Mouse (Mus musculus) splenic B cell, adult 2 months (primary cell): ENCODE measurements at regions not wholly inside any gene's neighbourhood (a gene's known extent, or its start where the extent isn't known, plus 50 kb on each side); places are given as distances from the start of the nearest gene placed in this dataset.

ENCODE experiments used
- DNase-seq: peaks from one replicate; pipeline ENCODE4 v3.0.0-alpha.2; 2011; ENCODE audit warnings: low read depth, low spot score
- H3K27me3 ChIP-seq: 2 replicates; pipeline ENCODE4 v1.6.1; 2012; ENCODE audit warnings: mild to moderate bottlenecking, low read length, moderate library complexity, mixed read lengths; ENCODE audit not compliant: control insufficient read depth, poor library complexity, insufficient read depth, severe bottlenecking
- H3K36me3 ChIP-seq: 2 replicates; pipeline ENCODE4 v1.6.1; 2012; ENCODE audit warnings: mild to moderate bottlenecking, low read length, moderate library complexity, mixed read lengths; ENCODE audit not compliant: control insufficient read depth, poor library complexity, insufficient read depth, severe bottlenecking

DNA sequence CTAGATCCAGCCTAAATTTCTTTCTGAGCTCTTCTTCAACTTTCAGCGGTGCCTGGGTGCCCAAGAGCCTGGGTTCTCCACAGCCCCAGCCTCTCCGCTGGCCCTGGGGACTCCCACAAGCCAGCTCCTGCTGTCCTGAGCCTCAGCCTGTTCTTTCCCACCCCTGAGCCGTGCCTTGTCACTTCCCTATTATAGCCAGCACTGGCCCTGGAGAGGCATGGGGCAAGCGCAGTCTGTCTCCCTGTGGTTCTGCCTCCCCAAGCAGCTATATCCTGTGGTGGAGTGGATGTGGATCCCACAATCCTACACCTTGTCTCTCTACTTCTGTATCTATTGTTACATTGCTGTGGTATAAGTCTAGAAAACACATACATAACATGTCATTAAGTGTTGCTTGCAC lies 128.6 kb upstream of the Hgf start:
- no peak for DNase-seq
- Histone ChIP-seq H3K27me3 (no peaks in the 10 kb centered on the region), H3K36me3 (no peaks in the 10 kb centered on the region)

DNA sequence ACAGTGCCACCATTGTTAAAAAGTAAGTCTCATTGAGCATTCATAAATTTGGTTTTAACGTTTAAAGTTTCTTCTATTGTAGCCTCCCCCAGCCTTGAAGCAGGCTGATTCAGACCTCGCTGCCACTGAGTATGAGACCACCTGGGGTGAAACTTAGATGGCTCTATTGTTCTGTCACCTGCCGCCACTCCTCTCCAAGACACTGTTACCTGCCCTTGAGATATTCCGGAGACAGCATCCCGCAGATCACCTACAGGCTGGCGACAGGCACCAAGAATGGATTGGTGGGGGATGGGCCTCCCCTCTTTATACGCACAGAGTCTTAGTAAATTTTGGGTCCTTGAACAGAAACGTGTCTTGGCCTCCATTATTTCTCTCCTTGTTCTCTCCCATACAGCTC lies 128.0 kb upstream of the Hgf start:
- Histone ChIP-seq H3K27me3 (no peaks in the 10 kb centered on the region), H3K36me3 (no peaks in the 10 kb centered on the region)
- no peak for DNase-seq

DNA sequence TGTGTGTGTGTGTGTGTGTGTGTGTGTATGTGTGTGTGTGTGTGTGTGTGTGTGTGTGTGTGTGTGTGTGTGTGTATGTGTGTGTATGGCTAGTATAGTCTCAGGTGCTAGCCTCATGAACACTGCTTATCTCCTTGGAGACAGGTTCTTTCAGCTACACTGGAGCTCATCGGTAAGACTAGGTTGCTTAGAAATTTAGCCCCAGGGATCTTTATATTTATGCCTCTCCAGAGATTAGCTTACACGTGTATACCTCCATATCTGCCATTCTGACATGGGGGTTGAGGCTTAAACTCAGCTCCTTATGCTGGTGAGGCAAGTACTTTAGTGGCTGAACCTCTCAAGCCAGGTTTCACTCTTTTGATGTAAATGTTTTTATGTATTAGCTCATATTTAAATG lies 127.0 kb upstream of the Hgf start:
- Histone ChIP-seq H3K36me3 (no peaks in the 10 kb centered on the region), H3K27me3 (no peaks in the 10 kb centered on the region)
- no peak for DNase-seq

DNA sequence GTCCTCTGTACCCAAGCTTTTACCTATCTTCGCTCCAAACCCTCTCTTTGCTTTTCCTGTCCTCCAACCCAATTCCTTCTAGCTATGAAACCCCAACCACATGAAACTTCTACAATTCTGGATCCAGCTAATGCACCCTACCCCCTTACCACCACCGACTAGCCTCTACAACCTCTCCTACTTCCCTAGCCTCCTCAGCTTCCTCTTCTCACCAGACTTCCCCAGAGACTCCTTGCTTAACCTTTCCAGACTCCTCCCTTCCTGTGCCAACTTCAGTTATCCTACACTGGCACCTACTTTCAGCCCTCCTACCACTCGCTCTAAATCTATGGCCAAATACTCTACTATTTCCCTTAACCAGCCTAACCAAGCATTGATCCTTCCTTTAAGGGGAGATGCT lies 118.7 kb upstream of the Hgf start:
- no peaks in the 10 kb centered on the region for H3K27me3 ChIP-seq
- no peaks in the 10 kb centered on the region for H3K36me3 ChIP-seq
- no peak for DNase-seq

DNA sequence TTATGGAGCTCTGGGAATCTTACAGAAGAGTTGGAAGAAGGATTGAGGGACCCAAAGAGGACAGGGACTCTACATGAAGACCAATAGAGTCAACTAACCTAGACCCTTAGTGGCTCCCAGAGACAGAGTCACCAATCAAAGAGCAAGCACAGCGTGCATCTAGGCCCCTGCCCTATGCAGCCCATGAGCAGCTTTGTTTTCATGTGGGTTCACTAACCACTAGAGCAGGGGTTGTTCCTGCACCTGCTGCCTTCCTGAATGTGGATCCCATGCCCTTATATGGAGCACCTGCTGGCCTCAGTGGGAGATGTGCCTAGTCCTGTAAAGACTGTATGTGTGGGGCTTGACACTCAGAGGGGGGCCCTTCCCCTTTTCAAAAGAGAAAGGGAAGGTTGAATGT lies 108.2 kb upstream of the Hgf start:
- Histone ChIP-seq H3K36me3 (no peaks in the 10 kb centered on the region), H3K27me3 (no peaks in the 10 kb centered on the region)
- DNase-seq = no peak

DNA sequence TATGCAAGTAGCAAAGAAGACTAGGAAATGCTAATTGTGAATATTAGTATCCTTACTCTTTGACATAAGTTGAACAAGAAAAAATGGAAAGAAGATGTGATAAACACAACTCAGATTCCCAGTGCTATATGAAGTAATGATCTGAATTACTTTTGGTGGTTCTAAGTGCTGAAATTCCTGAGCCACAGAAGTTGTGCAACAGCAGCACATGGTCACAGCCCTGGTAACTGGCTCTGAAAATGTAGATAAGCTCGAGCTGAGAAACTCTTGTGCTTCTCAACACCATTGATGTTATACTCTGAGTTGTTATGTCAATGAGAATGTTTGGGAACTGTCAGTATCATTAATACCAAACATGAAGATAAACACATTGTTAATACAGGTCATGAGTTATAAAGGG lies 106.3 kb upstream of the Hgf start:
- H3K36me3 ChIP-seq = no peaks in the 10 kb centered on the region
- no peak for DNase-seq
- no peaks in the 10 kb centered on the region for H3K27me3 ChIP-seq

DNA sequence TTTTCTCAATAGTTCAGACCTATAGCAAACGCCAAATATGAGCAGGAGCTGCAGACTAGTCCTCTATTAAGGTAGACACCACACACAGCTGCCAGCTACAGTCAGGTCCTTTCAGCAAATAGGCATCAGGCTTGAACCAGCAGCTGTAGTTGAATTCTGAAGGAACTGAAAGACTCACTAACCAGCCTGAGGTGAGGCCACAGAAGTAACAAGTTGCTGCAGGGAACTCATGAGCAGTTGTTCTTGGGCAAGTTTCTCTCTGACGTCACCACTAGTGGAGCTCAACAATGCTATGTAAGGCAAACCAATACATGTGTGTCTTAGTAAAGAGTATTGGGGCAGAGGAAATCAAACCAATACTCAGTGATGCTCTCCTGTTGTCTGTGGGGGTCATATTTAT lies 91.5 kb upstream of the Hgf start:
- Histone ChIP-seq H3K27me3 (no peaks in the 10 kb centered on the region), H3K36me3 (no peaks in the 10 kb centered on the region)
- DNase-seq = no peak

DNA sequence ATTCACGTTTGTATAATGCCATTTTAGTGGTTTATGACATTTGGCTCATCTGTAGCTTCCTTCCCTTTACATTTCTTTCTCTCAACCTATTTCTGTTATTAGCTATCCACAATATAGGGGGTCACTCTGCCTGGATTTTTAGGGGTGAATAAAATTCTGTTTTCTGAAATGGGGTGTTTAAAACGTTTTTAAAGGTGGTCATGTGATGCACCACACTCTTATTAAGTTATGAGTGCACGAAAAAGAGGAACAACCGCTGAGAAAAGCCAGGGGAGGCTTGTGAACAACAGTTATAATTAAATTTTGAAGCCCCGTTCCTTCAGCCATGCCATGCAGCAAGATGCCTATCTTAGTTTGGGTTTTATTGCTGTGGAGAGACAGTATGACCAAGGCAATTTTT lies 87.0 kb upstream of the Hgf start:
- no peaks in the 10 kb centered on the region for H3K36me3 ChIP-seq
- no peak for DNase-seq
- no peaks in the 10 kb centered on the region for H3K27me3 ChIP-seq

DNA sequence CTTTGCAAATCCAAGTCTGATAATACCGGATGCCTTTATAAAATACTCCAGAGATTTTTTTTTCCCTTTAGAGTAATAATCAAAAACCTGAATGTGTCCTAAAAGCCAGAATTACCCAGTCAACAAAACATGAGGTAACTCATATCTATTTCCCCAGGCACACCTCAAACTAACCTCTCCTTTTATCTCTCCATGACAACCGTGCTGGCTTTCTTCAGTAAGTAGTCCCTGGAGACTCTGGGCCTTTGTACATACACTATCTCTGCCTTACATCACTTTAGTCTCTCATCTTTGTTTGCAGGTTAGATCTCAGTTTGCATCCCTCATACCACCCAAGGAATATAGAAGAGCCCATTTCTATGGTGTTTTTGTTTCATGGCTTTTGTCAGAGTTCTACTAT lies 84.7 kb upstream of the Hgf start:
- Histone ChIP-seq H3K27me3 (no peaks in the 10 kb centered on the region), H3K36me3 (no peaks in the 10 kb centered on the region)
- DNase-seq = no peak

DNA sequence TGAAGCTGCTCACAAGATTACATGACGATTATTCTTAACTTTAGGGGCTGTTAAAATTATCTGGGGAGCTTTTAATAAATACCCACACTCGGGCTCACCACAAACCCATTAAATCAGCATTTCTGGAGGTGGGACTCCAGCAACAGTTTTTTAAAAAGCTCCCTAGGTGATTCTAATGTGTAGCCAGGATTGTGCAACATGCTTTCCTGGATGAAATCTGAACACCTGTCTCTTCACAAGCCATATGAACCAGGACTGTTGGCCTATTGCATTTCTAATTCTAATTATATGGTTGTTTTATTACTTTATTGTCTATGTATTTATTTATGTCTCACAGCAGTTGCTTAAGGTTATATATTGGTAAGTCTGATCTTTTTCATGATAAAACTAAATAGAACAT lies 84.1 kb upstream of the Hgf start:
- no peak for DNase-seq

DNA sequence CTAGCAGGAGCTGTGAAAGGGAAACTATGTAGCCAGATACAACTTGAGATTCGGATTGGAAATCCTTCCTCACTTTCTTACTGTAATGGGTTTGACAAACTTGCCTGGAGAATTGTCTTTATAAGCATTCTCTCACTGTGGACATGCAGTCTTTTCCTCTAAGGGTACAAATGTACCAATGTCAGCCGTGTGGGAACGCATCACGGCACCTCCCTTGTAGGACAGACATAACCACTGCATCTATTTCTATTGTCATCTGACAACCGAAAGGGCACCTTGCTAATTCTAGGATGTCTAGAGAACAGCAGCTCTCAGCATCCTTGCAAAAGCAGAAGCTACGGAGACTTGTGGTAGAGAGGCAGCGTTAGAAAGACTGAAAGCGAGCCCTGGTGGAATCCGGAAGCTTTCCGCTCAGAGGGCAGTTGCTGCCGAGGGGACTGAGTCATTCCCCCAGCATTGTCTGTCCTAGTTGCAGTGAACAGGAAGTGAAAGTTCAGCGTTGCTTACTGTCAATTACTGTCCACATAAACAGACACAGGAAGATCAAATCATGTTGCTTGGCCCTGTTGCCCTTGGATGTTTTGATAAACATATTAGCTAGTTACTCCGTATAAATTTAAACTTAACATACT lies 83.5 kb upstream of the Hgf start:
- Histone ChIP-seq H3K27me3 (no peaks in the 10 kb centered on the region), H3K36me3 (no peaks in the 10 kb centered on the region)
- peak; percentile 37 for DNase-seq

More for the DNA sequence above, 84.1 kb upstream of the Hgf start:
- Histone ChIP-seq H3K36me3 (no peaks in the 10 kb centered on the region), H3K27me3 (no peaks in the 10 kb centered on the region)

DNA sequence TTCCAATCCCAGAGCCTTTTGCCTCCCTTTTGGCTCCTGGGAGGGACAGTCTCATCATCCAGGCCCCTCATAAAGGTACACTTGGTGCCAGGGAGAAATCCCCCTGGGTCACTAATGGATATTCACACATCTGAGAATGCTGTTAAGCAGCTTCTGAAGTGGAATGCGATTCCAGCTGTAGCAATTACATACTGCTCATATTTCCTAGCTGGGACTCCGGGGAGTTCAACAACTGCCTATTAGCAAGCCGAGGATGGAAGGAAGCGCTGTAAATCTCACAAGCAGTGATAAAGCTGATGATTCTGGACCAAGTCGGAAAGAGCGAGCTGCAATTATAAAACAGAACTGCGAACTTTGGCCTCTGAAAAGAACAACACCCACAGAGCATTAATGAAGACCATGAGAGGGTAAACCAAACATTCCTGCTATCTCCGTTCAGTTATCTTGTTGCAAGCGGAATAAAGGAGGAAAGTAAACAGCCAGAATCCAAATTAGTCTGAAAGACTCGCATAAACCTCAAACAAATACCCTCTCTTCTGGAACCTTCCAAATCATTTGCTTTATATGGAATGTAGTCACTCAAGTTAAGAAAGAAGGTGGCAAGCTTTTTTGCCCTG lies 82.8 kb upstream of the Hgf start:
- Histone ChIP-seq H3K36me3 (no peaks in the 10 kb centered on the region), H3K27me3 (no peaks in the 10 kb centered on the region)
- DNase-seq = no peak

DNA sequence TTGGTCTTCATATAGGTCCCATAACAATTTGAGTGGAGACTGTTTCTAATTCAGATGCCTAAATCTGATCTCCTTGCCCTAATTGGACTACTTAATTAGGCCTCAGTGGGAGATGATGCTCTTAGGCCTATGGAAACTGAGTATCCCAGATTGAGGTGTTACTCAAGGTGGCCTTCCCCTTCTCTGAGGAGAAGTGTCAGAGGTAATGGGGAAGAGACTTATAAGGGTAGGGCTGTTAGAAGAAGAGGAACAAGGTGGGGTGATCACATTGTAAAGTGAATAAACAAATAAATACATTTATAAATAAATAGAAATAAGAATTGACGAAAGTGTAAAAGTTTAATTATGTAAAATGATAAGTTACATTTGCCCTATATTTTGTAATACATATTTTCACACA lies 65.3 kb upstream of the Hgf start:
- H3K27me3 ChIP-seq = no peaks in the 10 kb centered on the region
- DNase-seq = no peak
- no peaks in the 10 kb centered on the region for H3K36me3 ChIP-seq

DNA sequence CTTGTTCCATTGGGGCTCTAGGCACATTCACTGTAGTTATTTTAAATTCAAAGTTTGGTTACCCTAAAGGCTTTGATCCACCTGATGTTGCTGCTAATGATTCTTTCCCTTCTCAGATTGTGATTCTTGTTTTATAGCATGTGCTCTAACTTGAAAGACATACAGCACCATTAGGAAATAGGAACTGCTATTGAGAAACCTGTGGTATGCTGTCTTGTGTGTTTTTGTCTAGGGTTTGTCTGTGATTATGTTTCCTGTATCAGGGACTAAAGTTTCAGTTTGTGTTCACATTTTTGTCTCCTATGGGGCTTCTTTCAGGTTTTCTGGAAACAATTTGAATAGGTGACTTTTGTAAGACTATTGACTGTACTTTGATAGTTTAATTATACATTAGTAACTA lies 63.5 kb upstream of the Hgf start:
- DNase-seq = no peak
- Histone ChIP-seq H3K36me3 (no peaks in the 10 kb centered on the region), H3K27me3 (no peaks in the 10 kb centered on the region)

DNA sequence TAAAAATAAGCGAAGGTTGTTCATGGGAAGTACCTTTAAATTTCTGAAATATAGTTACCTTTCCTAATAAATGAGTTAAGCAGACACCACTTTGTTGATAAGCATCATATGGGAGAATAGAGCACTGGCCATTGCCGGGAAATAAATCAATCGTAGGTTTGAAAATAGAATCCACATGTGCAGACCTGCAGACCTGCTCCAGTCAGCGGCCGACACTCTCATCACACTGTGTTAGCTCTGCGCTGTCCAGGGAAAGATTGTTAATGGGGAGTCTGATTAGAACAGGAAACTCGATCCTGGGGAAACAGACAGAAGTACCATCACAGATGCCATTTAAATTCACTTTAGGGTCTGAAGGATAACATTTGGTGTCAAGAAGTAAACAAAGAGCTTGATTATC lies 53.4 kb upstream of the Hgf start:
- no peaks in the 10 kb centered on the region for H3K36me3 ChIP-seq
- DNase-seq = no peak
- no peaks in the 10 kb centered on the region for H3K27me3 ChIP-seq
